Mouse (Mus musculus) frontal cortex, adult (tissue): ENCODE data around the gene Gm6351.
"Not testable (repeated sequence)": the region's sequence is repeated elsewhere in the genome, so short reads cannot be mapped to it uniquely, and the experiment has no call there.

ENCODE experiments used
- ATAC-seq: cut with Nextera tagmentation; 2 replicates; pipeline ENCODE4 v1.9.2; 2017; ENCODE audit warnings: mild to moderate bottlenecking, moderate library complexity, mixed read lengths; ENCODE audit not compliant: low TSS enrichment

Gm6351 gene

GRCm38 (mm10) chr5:94076085-94076484, at the start of gene Gm6351:
Gene Gm6351 (plus strand): TSS chr5:94076385.
- ATAC-seq: not testable (repeated sequence)

GRCm38 (mm10) chr5:94070445-94070844, 5.7 kb upstream of the Gm6351 start, which contains the start of gene BC061212:
Gene BC061212 (minus strand): TSS chr5:94070545.
- not testable (repeated sequence) for ATAC-seq
